Mouse (Mus musculus): ENCODE data around the gene Arrb2.
"Not testable (repeated sequence)": the region's sequence is repeated elsewhere in the genome, so short reads cannot be mapped to it uniquely, and the experiment has no call there.

The Arrb2 gene

DNA sequence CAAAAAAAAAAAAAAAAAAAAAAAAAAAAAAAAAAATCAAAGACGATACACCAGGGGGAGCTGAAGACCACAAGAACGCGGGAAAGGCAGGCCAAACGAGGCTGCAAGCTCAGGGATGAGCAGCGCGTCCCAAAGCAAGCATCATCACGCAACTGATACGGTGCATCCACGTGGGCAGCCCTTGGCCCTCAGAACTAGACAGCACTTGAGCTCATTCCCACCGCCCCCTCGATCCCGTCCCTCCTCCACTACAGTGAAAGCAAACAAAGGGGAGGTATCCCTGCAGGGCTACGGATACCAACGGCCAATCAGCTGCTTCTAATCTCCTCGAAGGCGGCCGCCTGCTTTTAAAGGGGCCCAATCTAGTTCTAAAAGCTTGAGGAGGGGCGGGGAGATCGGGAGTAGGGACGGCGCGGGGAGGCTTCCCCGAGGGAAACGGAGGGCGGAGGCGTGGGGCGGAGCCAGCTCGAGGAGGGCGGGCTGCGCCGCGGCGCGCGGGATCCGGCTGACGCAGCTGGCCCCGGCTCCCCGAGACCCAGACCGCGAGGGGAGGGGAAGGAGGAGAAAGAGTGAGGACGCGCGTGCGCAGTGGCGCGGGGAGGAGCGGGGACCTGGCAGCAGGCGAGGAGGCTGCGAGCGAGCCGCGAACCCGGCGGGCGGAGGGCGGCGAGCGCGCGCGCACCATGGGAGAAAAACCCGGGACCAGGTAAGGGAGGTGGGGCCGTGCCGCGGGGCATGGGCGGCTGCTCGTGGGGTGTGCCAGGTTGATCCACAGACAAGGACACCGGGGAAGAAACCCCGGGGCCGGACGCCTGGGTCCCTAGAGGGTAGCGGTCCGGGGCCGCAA, at the start of gene Arrb2:
TSS of gene Arrb2 (plus strand) at position 588 of the 847 bp plus-strand sequence.
- peak; percentile 100 for DNase-seq

DNA sequence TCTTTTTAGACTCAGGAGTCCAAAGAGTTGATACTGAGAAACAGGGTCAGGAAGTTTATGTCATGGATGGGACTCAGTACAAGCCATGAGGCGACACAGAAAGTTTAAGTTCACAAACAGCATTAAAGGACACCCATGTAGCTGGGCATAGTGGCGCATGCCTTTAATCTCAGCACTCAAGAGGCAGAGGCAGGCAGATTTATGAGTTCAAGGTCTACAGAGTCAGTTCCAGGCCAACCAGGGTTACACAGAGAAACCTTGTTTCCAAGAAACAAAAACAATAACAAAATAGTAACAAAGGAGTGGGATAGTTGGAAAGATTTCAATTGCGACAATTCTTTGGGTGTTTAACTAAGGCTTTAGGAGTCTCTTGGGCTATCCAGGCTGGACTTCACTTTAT, 48.3 kb upstream of the Arrb2 start:
- DNase-seq = no peak

DNA sequence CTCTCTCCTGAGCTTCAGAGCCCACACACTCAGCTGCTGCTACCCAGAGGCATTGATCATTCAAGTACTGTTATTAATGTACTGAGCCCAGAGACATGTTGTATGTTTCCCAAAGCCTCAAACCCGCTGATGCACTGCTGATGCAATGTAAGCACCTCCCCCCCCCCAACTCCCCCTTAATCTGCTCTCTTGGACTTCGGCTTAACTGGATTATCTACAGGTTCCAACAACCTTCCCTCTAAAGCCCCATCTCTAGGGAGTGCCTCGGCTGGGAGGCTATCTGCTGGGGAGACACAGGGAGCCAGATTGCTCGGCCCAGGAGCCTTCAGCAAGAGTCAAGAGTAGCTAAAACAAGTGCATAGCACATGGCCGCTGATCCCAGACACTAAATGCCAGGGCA, 45.0 kb upstream of the Arrb2 start:
- DNase-seq = no peak

DNA sequence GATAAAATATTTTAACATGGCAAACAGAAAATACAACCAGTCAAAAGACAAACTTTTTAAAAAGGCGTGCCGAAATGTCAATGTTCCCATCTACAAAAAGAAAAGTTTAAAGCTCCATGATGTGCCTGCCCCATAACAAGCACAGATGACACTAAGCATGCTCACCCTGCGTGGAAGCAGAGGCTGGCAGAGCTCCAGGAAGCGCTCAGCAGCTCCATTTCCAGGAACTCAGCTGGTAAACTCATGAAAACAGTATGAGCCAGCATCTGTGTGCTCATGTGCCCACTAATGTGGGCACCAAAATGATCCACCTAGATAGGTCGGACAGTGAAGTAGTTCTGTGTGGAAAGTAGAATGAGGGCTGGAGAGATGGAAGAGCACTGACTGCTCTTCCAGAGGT, 43.0 kb upstream of the Arrb2 start:
- no peak for DNase-seq

DNA sequence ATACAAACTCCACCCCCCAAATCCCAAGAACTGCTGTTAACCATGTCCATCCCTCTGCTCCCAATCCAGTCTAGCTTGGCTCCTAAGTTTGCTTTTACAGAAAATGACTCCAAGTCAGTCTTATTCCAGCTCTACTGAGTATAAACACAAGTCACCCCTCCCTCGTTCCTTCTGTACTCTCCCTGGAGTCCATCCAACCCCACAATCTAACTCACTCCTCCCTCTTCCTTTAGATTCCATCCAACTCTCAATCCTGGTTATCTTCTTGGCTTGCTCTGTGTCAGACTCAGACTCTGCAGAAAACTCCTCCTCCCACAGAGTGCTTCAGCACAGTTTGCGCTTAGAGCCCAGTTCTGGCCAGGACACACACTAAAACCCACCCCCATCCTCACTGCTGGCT, 28.8 kb upstream of the Arrb2 start:
- no peak for DNase-seq

DNA sequence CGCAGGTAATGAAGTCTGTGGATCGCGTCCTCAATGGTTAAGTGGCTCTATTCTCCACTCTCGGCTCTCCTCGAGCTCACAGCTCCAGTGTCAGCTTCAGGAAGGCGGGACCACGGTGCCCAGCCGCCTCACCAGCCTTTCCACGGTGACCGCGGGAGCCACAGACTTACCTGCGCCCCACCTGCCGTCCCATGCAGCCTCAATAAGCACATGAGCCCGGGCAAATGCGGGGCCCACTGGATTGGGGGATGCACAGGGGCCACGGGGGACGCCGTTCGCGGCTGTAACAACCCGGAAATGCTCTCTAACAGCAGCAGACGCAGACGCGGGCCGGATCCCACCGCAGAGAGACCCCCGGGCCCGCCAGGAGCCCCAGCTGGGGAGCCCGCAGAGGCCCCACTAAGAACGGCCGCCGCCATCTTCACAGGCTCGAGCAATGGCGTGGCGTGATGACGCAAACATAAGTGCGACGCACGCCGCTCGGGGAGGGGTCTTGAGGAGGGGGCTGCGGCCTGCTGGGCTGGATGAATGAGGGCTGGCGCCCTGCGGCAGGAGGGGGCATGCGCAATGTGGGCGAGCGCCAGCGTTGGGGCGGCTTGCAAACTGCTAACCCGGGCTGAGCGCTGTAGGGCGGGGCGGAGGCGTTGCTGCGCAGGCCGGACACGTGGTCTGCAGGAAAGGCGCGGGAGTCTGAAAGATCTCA, 22.7 kb upstream of the Arrb2 start, which contains the start of gene Pelp1:
TSS of gene Pelp1 (minus strand) at position 438 of the 703 bp plus-strand sequence.
- DNase-seq = peak; percentile 94

DNA sequence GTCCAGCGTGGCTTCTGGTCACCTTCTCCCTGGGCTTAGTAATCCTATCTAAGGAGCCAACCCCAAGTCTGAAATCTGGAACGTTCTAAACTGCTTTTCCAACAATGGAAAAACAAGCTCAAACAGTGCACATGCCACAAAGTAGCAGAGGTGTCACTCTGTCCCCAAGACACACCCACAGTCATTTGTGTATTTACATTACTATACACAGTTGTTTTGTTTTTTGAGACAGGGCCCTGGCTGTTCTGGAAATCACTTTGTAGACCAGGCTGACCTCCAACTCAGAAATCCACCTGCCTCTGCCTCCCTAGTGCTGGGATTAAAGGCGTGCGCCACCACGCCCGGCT, 22.2 kb upstream of the Arrb2 start:
- no peak for DNase-seq

DNA sequence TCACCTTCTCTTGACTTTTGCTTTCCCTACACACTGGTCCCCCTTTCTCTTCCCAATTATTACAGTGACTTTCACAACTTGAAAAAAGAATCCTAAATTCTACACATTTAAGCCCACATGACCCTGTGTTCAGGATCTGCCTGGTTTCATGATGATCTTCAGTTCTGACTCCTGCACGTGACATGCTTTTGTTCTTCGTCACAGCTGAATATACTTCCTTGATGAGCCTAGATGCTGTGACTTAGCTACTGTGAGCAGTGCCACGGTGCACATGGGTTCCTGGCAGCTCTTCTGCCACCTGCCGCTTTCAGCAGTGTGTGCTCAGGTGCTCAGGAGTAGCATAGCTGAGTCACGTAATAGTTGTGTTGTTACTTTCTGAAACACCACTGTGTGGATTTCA, 19.8 kb upstream of the Arrb2 start:
- no peak for DNase-seq

DNA sequence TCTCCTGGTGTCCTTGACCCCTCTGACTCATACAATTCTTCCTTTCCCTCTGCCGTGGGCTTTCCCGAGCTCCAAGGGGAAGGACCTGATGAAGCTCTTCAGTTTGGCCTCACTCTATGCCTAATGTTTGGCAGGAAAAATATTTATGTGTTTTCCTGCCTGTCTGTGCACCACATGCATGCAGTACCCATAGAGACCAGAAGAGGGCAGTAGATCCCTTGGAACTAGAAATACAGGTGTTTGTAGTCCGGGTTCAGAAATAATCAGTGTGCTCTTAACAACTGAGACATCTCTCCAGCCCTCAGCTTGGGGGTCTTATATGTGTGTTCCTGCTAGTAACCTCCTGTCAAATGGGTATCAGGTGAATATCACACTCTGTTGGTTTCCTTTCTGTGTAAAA, 18.5 kb upstream of the Arrb2 start:
- peak; percentile 83 for DNase-seq

DNA sequence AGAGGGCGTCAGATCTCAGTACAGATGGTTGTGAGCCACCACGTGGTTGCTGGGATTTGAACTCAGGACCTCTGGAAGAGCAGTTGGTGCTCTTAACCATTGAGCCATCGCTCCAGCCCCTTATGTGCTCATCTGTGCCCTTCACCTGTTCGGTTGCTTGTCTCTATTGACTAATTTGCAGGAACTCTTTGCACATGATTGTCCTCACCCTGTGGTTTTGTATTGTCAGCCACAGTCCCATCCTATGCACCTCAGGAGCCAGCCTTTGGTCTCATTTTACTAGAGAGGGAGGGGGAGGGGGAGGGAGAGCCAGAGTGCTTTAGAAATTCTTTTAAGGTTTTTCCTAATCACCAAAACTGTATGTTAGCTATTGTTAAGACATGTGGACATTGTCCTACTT, 14.2 kb upstream of the Arrb2 start:
- DNase-seq = no peak

DNA sequence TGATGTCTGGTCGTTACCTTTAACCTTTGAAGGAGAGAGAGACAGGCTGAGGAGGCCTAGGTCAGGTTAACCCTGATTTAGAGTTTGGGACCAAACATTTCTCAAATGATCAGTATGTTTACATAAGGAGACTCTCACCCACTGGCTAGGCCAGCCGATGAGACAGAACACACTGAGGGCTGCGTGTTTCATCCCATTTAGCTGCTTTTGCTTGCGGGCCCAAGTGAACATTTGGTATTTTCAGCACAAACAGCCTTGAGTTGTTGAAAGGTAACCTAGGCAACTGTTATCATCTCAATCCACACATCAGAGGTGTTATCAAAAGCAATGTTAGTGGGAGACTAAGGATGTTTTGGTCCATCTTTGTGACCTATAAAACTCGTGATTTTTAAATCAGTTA, 12.9 kb upstream of the Arrb2 start:
- DNase-seq = no peak

DNA sequence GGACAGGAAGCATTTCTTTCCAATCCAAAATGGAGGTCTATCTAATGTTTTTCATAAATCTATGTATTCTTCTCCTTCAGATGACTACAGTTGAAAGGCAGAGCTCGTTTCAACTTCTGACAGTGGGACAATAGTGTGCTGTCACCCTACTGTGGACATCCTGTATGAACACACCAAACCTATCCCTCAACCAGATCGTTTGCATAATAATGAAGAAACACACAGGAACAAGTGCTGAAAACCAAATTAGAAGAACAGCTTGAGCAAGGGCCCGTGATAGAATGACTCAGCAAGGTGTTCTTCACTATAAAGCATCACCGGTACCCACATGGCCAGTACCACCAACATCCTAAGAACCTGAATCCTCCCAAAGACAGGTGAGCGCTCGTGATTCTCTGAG, 5.8 kb upstream of the Arrb2 start:
- not testable (repeated sequence) for DNase-seq

DNA sequence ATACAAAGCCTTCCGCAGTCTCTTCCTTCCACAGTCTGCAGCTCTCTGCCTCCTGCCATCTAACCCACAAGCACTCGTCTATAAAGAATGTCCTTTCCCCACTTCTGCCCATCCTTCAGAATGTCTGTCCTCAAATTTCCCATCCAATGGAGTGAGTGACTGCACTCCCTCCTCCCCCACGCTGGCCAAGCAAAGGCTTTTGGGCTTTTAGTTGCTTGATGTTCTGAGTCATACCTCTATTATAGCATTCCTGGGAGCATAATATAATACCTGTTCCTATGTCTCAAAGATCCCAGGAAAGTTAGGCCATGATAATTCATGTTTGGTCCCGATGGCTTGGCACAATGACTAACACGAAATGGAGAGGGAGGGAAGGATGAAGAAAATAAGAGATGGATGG, 861 bp upstream of the Arrb2 start:
- DNase-seq = no peak

DNA sequence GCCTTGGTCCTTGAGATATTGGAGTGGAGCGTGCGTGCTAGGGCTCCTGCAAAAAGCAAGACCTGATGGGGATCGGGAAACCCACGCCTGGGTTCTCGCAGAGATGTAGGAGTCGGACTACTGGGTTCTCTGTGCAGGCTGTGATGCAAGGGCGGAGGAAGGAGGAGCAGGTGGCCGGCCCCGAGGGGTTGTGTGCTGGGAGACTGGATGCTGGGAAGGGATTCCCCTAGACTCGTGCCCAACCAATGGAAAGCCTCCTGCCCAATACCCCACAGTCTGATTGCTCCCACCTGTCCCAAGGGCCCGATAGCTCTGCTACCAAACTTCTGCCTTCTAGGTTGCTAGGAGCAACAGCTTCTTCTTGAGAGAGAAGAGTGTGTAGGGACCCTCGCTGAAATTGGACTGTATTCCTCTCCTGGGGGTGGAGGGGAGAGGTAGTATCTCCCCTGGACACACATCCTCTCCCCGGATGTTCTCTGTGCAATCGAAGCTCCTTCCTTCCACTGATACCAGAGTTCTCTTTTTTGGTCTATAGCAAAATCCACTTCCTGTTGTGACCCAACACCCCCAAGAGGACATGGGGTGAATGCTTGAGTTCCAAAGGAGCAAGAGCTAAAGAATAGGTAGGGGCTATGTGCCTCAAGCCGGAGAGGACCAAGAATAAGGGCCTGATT, 597 bp downstream of the Arrb2 start:
- peak; percentile 44 for DNase-seq

DNA sequence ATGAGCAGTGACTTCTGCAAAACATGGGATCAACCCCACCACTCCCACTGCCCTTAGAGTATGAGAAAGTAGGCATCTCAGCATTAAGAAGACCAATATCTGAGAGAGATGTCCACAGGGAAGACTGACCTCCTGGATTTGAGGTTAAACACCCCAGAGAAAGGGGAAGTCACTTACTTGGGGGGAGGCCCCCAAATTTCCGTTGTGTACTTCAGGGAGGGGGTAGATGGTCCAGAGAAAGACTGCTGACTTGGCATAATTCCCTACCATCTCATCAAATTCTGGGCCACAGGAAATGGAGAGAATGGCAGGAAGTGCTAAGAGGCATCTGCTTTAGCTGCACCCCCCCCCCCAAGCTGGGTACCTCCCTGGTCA, 1.1 kb downstream of the Arrb2 start:
- DNase-seq = no peak

DNA sequence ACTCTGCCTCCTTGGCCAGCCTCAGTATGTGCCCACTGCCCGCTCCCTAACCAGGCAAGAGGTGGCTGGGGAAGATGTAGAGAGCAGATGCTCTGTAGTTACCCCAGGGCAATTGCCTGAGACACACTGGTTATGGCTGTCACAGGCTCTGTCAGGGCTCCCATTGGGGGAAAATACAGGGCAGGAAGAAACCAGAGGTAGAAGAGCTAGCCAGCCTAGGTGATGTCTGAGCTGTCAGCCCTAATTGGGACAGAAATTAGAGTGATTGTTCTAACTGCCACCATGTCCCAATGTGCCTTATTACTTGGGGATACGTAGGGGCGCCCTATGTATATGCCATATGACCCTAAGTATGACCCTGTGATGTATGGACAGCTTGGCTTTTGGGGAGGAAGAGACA, 1.5 kb downstream of the Arrb2 start:
- DNase-seq = peak; percentile 32

DNA sequence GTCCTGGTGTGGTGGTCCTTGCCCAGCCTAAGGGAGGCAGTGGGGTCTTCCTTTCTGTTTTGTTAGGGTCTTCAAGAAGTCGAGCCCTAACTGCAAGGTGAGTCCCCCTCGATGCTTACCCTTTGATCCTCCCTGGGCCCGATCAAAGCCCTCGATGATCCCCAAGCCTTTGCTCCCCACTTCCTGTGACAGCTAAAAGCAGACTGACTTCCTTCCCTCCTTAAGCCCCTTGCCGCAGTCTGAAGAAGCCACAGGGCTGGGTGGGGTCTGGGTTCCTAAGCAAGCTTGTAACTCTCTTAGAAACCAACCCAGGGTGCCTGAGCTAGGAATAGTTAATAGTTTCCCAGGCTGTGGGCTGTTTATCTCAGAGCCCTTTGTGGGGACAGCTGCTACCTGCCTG, 3.0 kb downstream of the Arrb2 start:
- peak; percentile 78 for DNase-seq

DNA sequence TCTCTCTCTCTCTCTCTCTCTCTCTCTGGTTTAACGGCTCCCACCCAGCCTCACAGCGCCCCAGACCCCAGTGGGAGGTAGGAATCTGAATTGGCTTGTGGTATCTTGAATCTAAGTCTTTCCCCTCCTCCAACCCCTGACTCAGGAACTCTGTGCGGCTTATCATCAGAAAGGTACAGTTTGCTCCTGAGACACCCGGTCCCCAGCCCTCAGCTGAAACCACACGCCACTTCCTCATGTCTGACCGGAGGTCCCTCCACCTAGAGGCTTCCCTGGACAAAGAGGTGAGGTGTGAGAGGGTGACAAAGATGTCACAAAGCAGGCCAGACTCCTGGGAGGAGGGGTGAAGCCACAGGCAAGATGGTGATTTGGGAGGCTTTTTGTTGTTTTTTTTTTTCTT, 5.0 kb downstream of the Arrb2 start:
- DNase-seq = peak; percentile 30

DNA sequence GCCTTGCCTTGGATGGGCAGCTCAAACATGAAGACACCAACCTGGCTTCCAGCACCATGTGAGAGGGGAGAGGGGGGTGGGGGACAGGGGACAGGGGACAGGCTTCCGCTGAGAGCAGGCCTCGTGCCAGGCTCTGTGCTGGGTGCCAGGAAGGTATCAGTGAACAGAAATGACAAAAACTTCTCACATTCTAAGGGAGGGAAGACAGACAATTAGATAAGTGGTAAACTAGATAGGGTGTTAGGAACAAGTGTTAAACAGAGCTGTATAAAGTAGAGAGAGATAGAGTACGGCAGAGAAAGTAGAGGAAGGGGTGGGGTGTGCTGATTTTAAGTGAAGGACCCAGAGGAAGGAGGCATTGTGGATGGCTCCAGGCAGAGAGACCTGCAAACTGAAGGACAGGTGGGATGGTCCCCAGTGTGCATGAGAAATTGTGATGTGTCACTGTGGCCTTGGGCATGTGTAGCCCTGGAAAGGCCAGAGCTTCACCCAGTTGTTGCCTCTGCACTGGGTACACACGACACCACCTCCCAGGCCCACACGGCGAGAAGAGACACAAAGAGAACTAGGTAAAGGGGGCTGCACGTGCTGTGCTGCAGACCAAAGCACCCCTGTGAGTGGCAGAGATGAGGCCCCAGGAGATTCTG, 6.4 kb downstream of the Arrb2 start:
- DNase-seq = no peak

DNA sequence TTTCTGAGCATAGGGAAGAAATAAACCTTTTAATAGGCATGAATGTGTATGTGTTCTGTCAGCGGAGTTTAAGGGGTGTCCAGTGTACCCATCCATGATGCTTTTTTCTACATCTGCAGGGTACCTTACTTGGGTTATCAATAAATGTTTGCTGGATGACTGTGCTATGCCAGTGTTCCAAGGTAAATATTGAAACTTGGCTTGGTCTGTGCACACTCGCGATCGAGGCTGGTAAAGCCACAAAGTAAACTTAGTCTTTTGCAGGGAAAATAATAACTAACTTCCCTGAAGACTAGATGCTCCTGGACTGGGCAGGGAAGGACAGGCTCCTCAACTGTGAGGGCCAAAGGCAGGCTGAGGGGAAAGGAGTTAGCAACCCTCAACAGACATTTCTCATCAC, 8.2 kb downstream of the Arrb2 start:
- no peak for DNase-seq

DNA sequence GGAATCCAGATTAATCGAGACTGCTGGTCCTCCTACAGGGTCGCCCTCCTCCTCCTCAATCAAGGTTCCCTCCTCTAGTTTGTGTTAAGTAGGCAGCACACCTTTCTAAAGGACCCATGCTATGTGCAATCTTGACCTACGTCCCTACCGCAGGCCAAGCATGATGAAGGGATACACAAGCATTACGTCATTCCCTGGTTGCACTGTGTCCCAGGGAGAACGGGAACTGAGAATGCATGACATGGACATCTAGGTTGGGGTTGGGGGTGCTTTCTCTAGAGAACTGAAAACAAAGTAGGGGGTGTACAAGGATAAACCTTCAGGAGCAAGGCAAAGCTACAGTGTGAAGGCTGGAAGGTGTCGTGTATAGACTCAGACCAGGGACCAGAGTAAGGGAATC, 9.4 kb downstream of the Arrb2 start:
- DNase-seq = no peak

DNA sequence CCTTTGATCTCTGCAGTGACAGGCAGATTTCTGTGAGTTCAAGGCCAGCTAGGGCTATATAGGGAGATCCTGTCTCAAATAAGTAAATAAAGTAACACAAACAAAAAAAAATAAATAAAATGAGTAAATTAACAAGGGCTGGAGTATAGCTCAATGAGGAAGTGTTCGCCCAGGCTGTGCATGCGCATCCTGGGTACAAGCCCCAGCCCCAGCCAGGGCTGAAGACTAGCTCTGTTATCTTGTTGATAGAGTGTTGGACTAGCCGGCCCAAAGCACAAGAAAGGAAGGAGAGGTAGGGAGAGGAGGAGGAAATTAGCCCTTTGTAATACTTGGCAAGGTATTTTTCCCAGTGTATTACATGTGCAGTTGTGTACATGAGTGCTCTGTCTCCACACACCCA, 11.5 kb downstream of the Arrb2 start:
- no peak for DNase-seq

DNA sequence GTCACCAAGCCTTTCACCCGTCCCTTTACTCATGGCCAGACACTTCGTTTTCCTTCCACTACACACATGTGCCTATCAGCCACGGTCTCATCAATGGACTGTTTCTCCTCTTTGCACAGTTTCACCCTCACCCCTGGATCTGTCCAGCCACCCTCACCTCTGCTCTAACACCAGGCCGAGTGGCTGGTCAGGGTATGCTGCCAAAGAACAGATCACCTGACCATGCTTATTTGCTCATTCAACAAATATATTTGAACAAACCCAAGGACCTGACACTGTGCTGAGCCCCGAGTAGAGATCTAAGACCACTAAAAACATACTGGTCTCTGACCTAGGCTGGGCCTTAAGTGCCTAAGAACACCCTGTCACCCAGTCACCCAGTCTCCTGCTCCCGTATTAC, 12.2 kb downstream of the Arrb2 start:
- no peak for DNase-seq

DNA sequence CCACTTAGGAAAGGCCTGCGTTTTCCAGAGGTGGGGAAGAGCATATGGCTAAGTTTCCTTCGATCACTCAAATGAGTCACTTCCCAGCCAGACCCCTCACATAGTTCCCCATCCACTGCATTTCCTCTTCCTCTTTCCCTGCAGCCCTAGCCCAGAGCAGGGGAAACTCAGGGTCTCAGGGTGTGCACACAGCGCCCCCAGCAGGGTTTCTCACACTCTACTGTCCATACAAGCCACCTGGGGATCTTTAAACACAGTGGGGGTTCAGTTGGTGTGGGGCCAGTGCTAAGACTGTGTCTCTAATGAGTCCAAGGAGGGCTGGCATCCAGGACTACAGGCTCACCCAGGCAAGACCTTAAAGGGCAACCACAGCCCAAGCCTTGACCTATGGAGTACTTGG, 14.3 kb downstream of the Arrb2 start:
- DNase-seq = no peak
